14 mouse cellular contexts compared by ENCODE assay signal in the genomic region with DNA sequence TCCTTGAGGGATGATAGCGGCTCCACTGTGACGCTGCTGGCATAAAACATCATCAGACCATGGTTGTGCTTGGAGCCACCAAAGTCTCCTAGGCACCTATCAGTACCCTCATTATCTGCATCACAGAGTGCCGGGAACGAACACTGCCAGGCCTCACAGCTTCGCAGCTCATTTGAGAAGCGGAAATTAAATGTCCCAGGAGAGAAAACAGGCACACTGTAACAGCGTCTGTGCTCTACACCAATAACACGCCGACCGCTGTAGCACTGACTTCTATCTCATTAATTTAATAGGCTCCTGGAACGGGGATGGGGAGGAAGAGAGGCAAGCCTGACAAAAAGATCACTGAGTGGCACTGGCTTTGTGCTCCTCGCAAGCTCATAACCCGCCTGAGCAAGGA. TPM values are rescaled to one million over a fixed set of nuclear protein-coding genes. Genes with fewer than 3 reads are reported as not detected.
DNase-seq lines count a peak whose midpoint lies in the region; ATAC-seq and TF ChIP-seq lines count a peak whose summit lies in the region.
"Had no signal": no experiment of that assay in that cellular context is flagged by ENCODE, and none has a peak within 500 bp of the region (broad histone marks: within the 10 kb centered on the region; RNA-seq: fewer than 3 reads in every experiment).

No protein-coding gene starts in this region.

- TF ChIP-seq CTCF in forebrain, postnatal 0 days (IDR thresholded peaks at IDR 0.05; ENCODE audit: low read depth): no peak

- no peaks in the 10 kb centered on the region for H3K9me3 ChIP-seq in forebrain, postnatal 0 days (ENCODE audit: low read length)
- H3K9me3 ChIP-seq in midbrain, embryonic 12.5 days: no peaks in the 10 kb centered on the region
- H3K9me3 ChIP-seq: intestine, embryonic 15.5 days had no signal

- no peak overlapping the region for H3K4me3 ChIP-seq in forebrain, postnatal 0 days (ENCODE audit: low read depth, low read length)
- no peak overlapping the region for H3K4me3 ChIP-seq in midbrain, embryonic 12.5 days
- H3K4me3 ChIP-seq: intestine, embryonic 15.5 days had no signal

- H3K9ac ChIP-seq in forebrain, postnatal 0 days: no peak overlapping the region
- no peak overlapping the region for H3K9ac ChIP-seq in midbrain, embryonic 12.5 days (replicated peaks)
- H3K9ac ChIP-seq: intestine, embryonic 15.5 days had no signal

- H3K27ac ChIP-seq in forebrain, postnatal 0 days (ENCODE audit: low read depth, low read length): peak overlapping the region; percentile 35; the same call in 1 of the 2 replicates
- H3K27ac ChIP-seq in midbrain, embryonic 12.5 days (replicated peaks): peak overlapping the region; percentile 78
- H3K27ac ChIP-seq: intestine, embryonic 15.5 days; macrophage had no signal

- 13% methylated on average over 13 of the region's 13 CpGs for WGBS in forebrain, postnatal 0 days
- WGBS in midbrain, embryonic 12.5 days: 46% methylated on average over 13 of the region's 13 CpGs

- H3K27me3 ChIP-seq in forebrain, postnatal 0 days (ENCODE audit: insufficient read depth, low read length): no peaks in the 10 kb centered on the region
- no peaks in the 10 kb centered on the region for H3K27me3 ChIP-seq in midbrain, embryonic 12.5 days
- H3K27me3 ChIP-seq: intestine, embryonic 15.5 days had no signal

- H3K4me1 ChIP-seq in forebrain, postnatal 0 days (ENCODE audit: insufficient read depth): peaks cover 6% of the 10 kb centered on the region; the same call in 1 of the 2 replicates
- H3K4me1 ChIP-seq in midbrain, embryonic 12.5 days: peaks cover 24% of the 10 kb centered on the region
- H3K4me1 ChIP-seq: intestine, embryonic 15.5 days had no signal

- H3K4me2 ChIP-seq in forebrain, postnatal 0 days (ENCODE audit: low read depth): 0 out of 2 replicates have a peak overlapping the region, but pooled peaks have one; percentile 13
- H3K4me2 ChIP-seq in midbrain, embryonic 12.5 days (replicated peaks): no peak overlapping the region
- H3K4me2 ChIP-seq: intestine, embryonic 15.5 days had no signal

- peak; percentile 86 for ATAC-seq in forebrain, postnatal 0 days
- peak; percentile 78 for ATAC-seq in midbrain, embryonic 12.5 days (ENCODE audit: low FRiP score, low read depth)
- ATAC-seq in monocyte, adult 5-6 weeks (replicated peaks; ENCODE audit: insufficient number of reproducible peaks, low FRiP score, low TSS enrichment, poor library complexity, severe bottlenecking): no peak
- ATAC-seq: intestine, embryonic 15.5 days had no signal

- H3K36me3 ChIP-seq in forebrain, postnatal 0 days (ENCODE audit: insufficient read depth): no peaks in the 10 kb centered on the region
- H3K36me3 ChIP-seq in midbrain, embryonic 12.5 days: no peaks in the 10 kb centered on the region
- H3K36me3 ChIP-seq: intestine, embryonic 15.5 days had no signal

- peak; percentile 40 for DNase-seq in embryo, embryonic 11 days
- no peak for DNase-seq in embryo, embryonic 9.5 days (ENCODE audit: extremely low spot score)
- DNase-seq in Muller cell, postnatal 12 days (ENCODE audit: inconsistent ontology term): peak; percentile 27
- peak; percentile 52 for DNase-seq in forebrain, postnatal 0 days
- no peak for DNase-seq in layer of hippocampus, adult 18-20 months (ENCODE audit: low spot score in 2 of 2)
- DNase-seq in right cerebral cortex, postnatal 36 days (ENCODE audit: low spot score in 2 of 2): no peak
- DNase-seq: cerebellum, adult 9-11 months; gastrocnemius, postnatal 10 days; right cerebral cortex, adult 18-20 months; thymus, adult 2 months had no signal

RNA-seq across cellular contexts. Expression of a gene that starts 29.4 kb away (rescaled TPM):
- total RNA-seq in forebrain, postnatal 0 days (2014; rRNA removed): 100 and 152 TPM in 2 replicates
- 32.6 and 80.8 TPM in 2 replicates for polyA plus RNA-seq in forebrain, postnatal 0 days (2015; fragmentation: Nextera tagmentation; extraction: Ambion mirVana)
- polyA plus RNA-seq in midbrain, embryonic 12.5 days (2016; fragmentation: Nextera tagmentation; extraction: Ambion mirVana): 117 and 119 TPM in 2 replicates
- not detected in 3 replicates for total RNA-seq in monocyte, adult 5-6 weeks (2017)
- 10 to 100 TPM; 52.9 to 53.3 TPM for total RNA-seq in layer of hippocampus, adult 18-20 months (2021)
- polyA plus RNA-seq: macrophage had no signal

Comparison
In these comparisons a context has a peak if more than half of its experiments do, and no peak if none do; other contexts are left out.
1. DNase-seq: peak in embryo, embryonic 11 days (single experiment), Muller cell, postnatal 12 days (single experiment) and forebrain, postnatal 0 days (single experiment); none in embryo, embryonic 9.5 days (single experiment), layer of hippocampus, adult 18-20 months (0 of 2) and right cerebral cortex, postnatal 36 days (0 of 2).
2. RNA of a gene that starts 29.4 kb away (total RNA-seq): 100 to 152 TPM in forebrain, postnatal 0 days and 52.9 to 53.3 TPM in layer of hippocampus, adult 18-20 months; not detected in monocyte, adult 5-6 weeks; every median in the first group is over 10 times any median in the second.